Mouse (Mus musculus) urinary bladder, postnatal 0 days (tissue): ENCODE results near the gene Foxd3. TPM values are rescaled to one million over a fixed set of nuclear protein-coding genes. Genes with fewer than 3 reads are reported as not detected.

Experiments used
- microRNA-seq: library from miRNA; unstranded; fragments of <30 nt; microRNA quantifications from one replicate; pipeline ENCODE4, GENCODE M21; 2016
- polyA plus RNA-seq: library from polyadenylated mRNA; unstranded; fragments of >200 nt; fragmentation: Nextera tagmentation; extraction: Ambion mirVana; gene quantifications from 2 replicates; pipeline ENCODE4 v1.2.1, GENCODE M21; 2015

The Foxd3 gene
- 0.24 and 0.39 TPM in 2 replicates for polyA plus RNA-seq

DNA sequence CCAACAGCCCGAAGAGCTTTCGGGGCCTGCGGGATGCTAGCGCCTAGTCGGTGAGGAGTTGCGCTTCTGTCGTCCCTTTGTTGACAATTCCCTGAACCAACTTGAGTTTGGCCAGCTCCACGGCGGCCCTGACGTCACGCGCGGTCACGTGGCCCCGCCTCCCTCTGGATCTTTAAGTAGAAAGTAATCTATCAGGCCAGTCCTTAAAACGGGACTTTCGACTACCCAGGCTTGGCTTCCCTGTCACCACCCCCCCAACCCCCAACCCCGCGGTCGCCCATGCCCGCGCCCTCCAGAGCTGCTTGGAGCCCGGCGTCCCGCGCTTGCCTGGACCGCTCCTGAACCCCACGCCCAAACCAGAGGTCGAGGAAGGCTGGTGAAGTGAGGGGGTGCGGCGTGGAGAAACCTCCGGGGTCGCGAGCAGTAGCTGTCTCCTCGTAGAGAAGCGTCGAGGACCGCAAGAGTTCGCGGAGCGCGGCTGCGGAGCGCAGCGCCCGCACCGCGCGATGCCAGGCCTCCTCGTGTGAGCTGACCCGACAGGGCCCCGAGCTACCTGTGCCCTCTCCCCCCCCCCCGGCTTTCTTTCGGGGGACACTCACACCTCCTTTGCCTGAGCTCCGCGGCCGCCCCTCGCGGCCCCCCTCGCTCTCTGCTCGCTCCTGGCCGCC, at the start of gene Foxd3:
Foxd3 (plus strand) TSS at position 363 of the 668 bp plus-strand sequence.

Small RNA genes within 50 kb of the gene (microRNA-seq; reads per million reads assigned to microRNA genes)
- not detected for gene Gm23366

Other genes with a start within 250 kb of the Foxd3 start
- 7.7 and 9.1 TPM in 2 replicates for gene Alg6, start 59.4 kb downstream of the Foxd3 start, polyA plus RNA-seq
- gene Efcab7, start 172.9 kb downstream of the Foxd3 start, polyA plus RNA-seq = 7.0 and 10.4 TPM in 2 replicates